Mouse (Mus musculus): ENCODE measurements around the gene Trim63.
A peak's percentile ranks its signal among the peaks of the same experiment; 100 is the strongest.

DNA sequence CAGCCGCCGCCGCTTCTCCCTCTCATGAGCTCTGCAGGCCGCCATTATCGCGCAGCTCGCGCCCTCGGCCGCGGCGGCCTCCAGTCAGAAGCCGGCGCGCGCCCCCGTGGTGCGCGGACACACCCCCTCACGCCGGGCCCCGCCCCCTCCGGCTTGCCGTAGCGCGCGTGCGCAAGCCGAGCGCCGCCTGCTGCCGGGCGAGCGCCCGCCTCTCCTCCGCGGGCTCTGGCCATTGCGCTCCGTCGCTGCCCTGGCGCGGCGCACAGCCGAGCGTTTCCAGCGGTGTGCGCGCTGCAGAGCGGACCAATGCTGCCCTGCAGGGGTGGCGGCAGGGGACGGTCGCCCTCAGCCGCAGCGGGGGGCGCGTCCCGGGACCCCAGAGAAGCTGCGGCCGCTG, 27.8 kb upstream of the Trim63 start:
- peak; percentile 52 for TF ChIP-seq CTCF (IDR thresholded peaks at IDR 0.05; ENCODE audit: control insufficient read depth, insufficient read depth, insufficient read length)
- no peak for TF ChIP-seq MAX (IDR thresholded peaks at IDR 0.05)
- no peak for TF ChIP-seq MYOG (IDR thresholded peaks at IDR 0.05; ENCODE audit: control insufficient read depth, extremely low read depth, insufficient read length)
